Mouse (Mus musculus): ENCODE measurements around the gene Tmem232. TPM values are rescaled to one million over a fixed set of nuclear protein-coding genes. Genes with fewer than 3 reads are reported as not detected.

Tmem232 gene
- total and polyA plus RNA-seq, 3 experiments = 0.16 TPM; not detected in 2

- H3K9ac ChIP-seq (ENCODE audit: insufficient read depth, low read depth) = no peak overlapping the region
- H3K4me2 ChIP-seq (ENCODE audit: insufficient read depth, low read depth, poor library complexity, severe bottlenecking) = no peak overlapping the region
- dilution Hi-C loops (cut with MboI; ENCODE audit: extremely low pct_ligation_motif_present, extremely low pct_unique_long_range_greater_than_20kb, low sequenced_read_pairs) = no loop called here
- no peaks in the 10 kb centered on the region for H3K9me3 ChIP-seq (replicated peaks; ENCODE audit: low read length)
- in situ Hi-C loops (cut with MboI; ENCODE audit: low pct_ligation_motif_present, low pct_unique_long_range_greater_than_20kb, low sequenced_read_pairs) = no loop called here
- DNase-seq (ENCODE audit: extremely low read depth) = no peak
- H3K27ac ChIP-seq (ENCODE audit: insufficient read depth, low read depth) = no peak overlapping the region
- TF ChIP-seq RCOR1 (conservative IDR thresholded peaks at IDR 0.05; ENCODE audit: low read depth, low read length) = no peak
- no peak for TF ChIP-seq CHD1 (IDR thresholded peaks at IDR 0.05; ENCODE audit: low read depth, low read length)
- no peak for TF ChIP-seq MAZ (IDR thresholded peaks at IDR 0.05; ENCODE audit: low read depth, low read length)
- no peak for TF ChIP-seq PAX5 (IDR thresholded peaks at IDR 0.05; ENCODE audit: low read length)
- no peak for TF ChIP-seq ZMIZ1 (IDR thresholded peaks at IDR 0.05; ENCODE audit: low read depth, low read length)
- TF ChIP-seq KAT2A (IDR thresholded peaks at IDR 0.05; ENCODE audit: insufficient replicate concordance, low read length) = no peak
- TF ChIP-seq NRF1 (IDR thresholded peaks at IDR 0.05; ENCODE audit: low read depth, low read length) = no peak
- TF ChIP-seq ZKSCAN1 (IDR thresholded peaks at IDR 0.05; ENCODE audit: borderline replicate concordance, low read depth, low read length) = no peak
- TF ChIP-seq ZNF384 (IDR thresholded peaks at IDR 0.05; ENCODE audit: low read depth, low read length) = no peak
- peaks cover 10 to 58% of the 10 kb centered on the region in 2 experiments for H3K36me3 ChIP-seq (replicated peaks in 1 of 2; ENCODE audit: control insufficient read depth in 1 of 2, insufficient read depth in 1 of 2, low read length in 1 of 2)
- no peaks in the 10 kb centered on the region for H3K27me3 ChIP-seq (replicated peaks)
- no peak overlapping the region for H3K4me3 ChIP-seq (replicated peaks in 1 of 3; ENCODE audit: low read depth in 2 of 3, low read length in 2 of 3, poor library complexity in 1 of 3)
- H3K4me1 ChIP-seq (ENCODE audit: control insufficient read depth in 1 of 2, insufficient read depth in 2 of 2) = no peaks in the 10 kb centered on the region
- peaks cover 3% of the 10 kb centered on the region; the same call in 1 of the 2 replicates for H3K79me2 ChIP-seq (replicated peaks; ENCODE audit: control insufficient read depth, extremely low read depth, insufficient read depth, poor library complexity, severe bottlenecking)
Observed at GRCm38 (mm10) chr17:65581440-65581839, 40.9 kb upstream of the Tmem232 start.

GRCm38 (mm10) chr17:65579766-65580165 lies 39.2 kb upstream of the Tmem232 start:
- H3K36me3 ChIP-seq (replicated peaks in 1 of 2; ENCODE audit: control insufficient read depth in 1 of 2, insufficient read depth in 1 of 2, low read length in 1 of 2) = peaks cover 10 to 48% of the 10 kb centered on the region in 2 experiments
- TF ChIP-seq SIN3A (IDR thresholded peaks at IDR 0.05; ENCODE audit: low read length) (no peak), TBP (conservative IDR thresholded peaks at IDR 0.05; ENCODE audit: low read depth, low read length) (no peak), USF2 (conservative IDR thresholded peaks at IDR 0.05; ENCODE audit: low read depth, low read length) (no peak), JUN (IDR thresholded peaks at IDR 0.05; ENCODE audit: insufficient read depth, low read depth, low read length) (no peak), CTCF (conservative IDR thresholded peaks at IDR 0.05 in 1 of 2, IDR thresholded peaks at IDR 0.05 in 1 of 2; ENCODE audit: low read depth in 2 of 2, low read length in 2 of 2) (no peak), NELFE (IDR thresholded peaks at IDR 0.05; ENCODE audit: low read depth, low read length) (no peak), UBTF (IDR thresholded peaks at IDR 0.05; ENCODE audit: low read depth, low read length) (no peak), KAT2A (IDR thresholded peaks at IDR 0.05; ENCODE audit: insufficient replicate concordance, low read length) (no peak), GABPA (IDR thresholded peaks at IDR 0.05; ENCODE audit: insufficient replicate concordance, low read depth, low read length) (no peak), TCF12 (IDR thresholded peaks at IDR 0.05; ENCODE audit: low read depth, low read length) (no peak), BHLHE40 (IDR thresholded peaks at IDR 0.05; ENCODE audit: low read depth, low read length) (no peak), ZKSCAN1 (IDR thresholded peaks at IDR 0.05; ENCODE audit: borderline replicate concordance, low read depth, low read length) (no peak), NRF1 (IDR thresholded peaks at IDR 0.05; ENCODE audit: low read depth, low read length) (no peak), ELF1 (IDR thresholded peaks at IDR 0.05; ENCODE audit: low read depth, low read length) (no peak), ETS1 (conservative IDR thresholded peaks at IDR 0.05; ENCODE audit: low read depth, low read length) (no peak), PAX5 (IDR thresholded peaks at IDR 0.05; ENCODE audit: low read length) (no peak), RAD21 (IDR thresholded peaks at IDR 0.05; ENCODE audit: low read depth, low read length) (no peak)
- H3K4me3 ChIP-seq (replicated peaks in 1 of 3; ENCODE audit: low read depth in 2 of 3, low read length in 2 of 3, poor library complexity in 1 of 3) = no peak overlapping the region
- no peak for DNase-seq (ENCODE audit: extremely low read depth)
- H3K9me3 ChIP-seq (replicated peaks; ENCODE audit: low read length) = no peaks in the 10 kb centered on the region
- dilution Hi-C loops (cut with MboI; ENCODE audit: extremely low pct_ligation_motif_present, extremely low pct_unique_long_range_greater_than_20kb, low sequenced_read_pairs) = no loop called here
- H3K27ac ChIP-seq (ENCODE audit: insufficient read depth, low read depth) = no peak overlapping the region
- H3K27me3 ChIP-seq (replicated peaks) = no peaks in the 10 kb centered on the region
- in situ Hi-C loops (cut with MboI; ENCODE audit: low pct_ligation_motif_present, low pct_unique_long_range_greater_than_20kb, low sequenced_read_pairs) = no loop called here
- no peak overlapping the region for H3K4me2 ChIP-seq (ENCODE audit: insufficient read depth, low read depth, poor library complexity, severe bottlenecking)
- no peak overlapping the region for H3K9ac ChIP-seq (ENCODE audit: insufficient read depth, low read depth)
- H3K4me1 ChIP-seq (ENCODE audit: control insufficient read depth in 1 of 2, insufficient read depth in 2 of 2) = no peaks in the 10 kb centered on the region
- H3K79me2 ChIP-seq (replicated peaks; ENCODE audit: control insufficient read depth, extremely low read depth, insufficient read depth, poor library complexity, severe bottlenecking) = no peaks in the 10 kb centered on the region

All from CH12.LX (cell line).